Mouse (Mus musculus) olfactory bulb, adult 2 months (tissue): ENCODE measurements around the gene C2cd4a.

ENCODE experiments used
- CTCF ChIP-seq: fragments of 200-500 bp; IDR thresholded peaks from 2 replicates; pipeline ENCODE4 v1.5.1; 2012; ENCODE audit warnings: low read depth, mild to moderate bottlenecking, low read length, moderate library complexity; ENCODE audit not compliant: insufficient read depth
- POLR2A ChIP-seq: fragments of 200-500 bp; IDR thresholded peaks from 2 replicates; pipeline ENCODE4 v1.6.1; 2012; ENCODE audit warnings: mild to moderate bottlenecking, low read depth, low read length, moderate library complexity; ENCODE audit not compliant: insufficient read depth

GRCm38 (mm10) chr9:67849397-67849796 is 17.3 kb upstream of the C2cd4a start:
- TF ChIP-seq CTCF (no peak), POLR2A (no peak)
